Mouse (Mus musculus): ENCODE measurements around the gene Nfic. TPM values are rescaled to one million over a fixed set of nuclear protein-coding genes. Genes with fewer than 3 reads are reported as not detected.

Gene Nfic
- polyA plus RNA-seq, 1 experiment from 2014 or later: 92.0 TPM

GRCm38 (mm10) chr10:81496264-81496901, 40.9 kb upstream of the Nfic start, which contains the start of gene Ncln:
Ncln (minus strand) TSS chr10:81496392.
- no peaks in the 10 kb centered on the region for H3K9me3 ChIP-seq (ENCODE audit: low read length)
- H3K36me3 ChIP-seq (ENCODE audit: insufficient read depth, low read length): peaks cover 14% of the 10 kb centered on the region
- peak within 1 kb of the TSS; percentile 95 for H3K4me2 ChIP-seq (replicated peaks; ENCODE audit: low read depth, low read length)
- ATAC-seq (ENCODE audit: low FRiP score, low TSS enrichment): peak; percentile 97
- H3K9ac ChIP-seq (replicated peaks; ENCODE audit: low read length): peak within 1 kb of the TSS; percentile 93
- H3K4me3 ChIP-seq (ENCODE audit: low read length): peak within 1 kb of the TSS; percentile 83
- peaks cover 16% of the 10 kb centered on the region for H3K4me1 ChIP-seq (ENCODE audit: insufficient read depth, low read length)
- no peaks in the 10 kb centered on the region for H3K27me3 ChIP-seq (ENCODE audit: insufficient read depth, low read length)
- H3K27ac ChIP-seq (ENCODE audit: low read length): peak within 1 kb of the TSS; percentile 85
- under 1% methylated on average over 45 of the region's 45 CpGs for WGBS

- ATAC-seq (ENCODE audit: low FRiP score, low TSS enrichment): peak; percentile 29
- H3K9ac ChIP-seq (replicated peaks; ENCODE audit: low read length): peak overlapping the region; percentile 93
- H3K36me3 ChIP-seq (ENCODE audit: insufficient read depth, low read length): peaks cover 20% of the 10 kb centered on the region
- H3K4me3 ChIP-seq (ENCODE audit: low read length): peak overlapping the region; percentile 83
- WGBS: under 1% methylated on average over 41 of the region's 41 CpGs
- H3K4me1 ChIP-seq (ENCODE audit: insufficient read depth, low read length): peaks cover 16% of the 10 kb centered on the region
- no peaks in the 10 kb centered on the region for H3K9me3 ChIP-seq (ENCODE audit: low read length)
- peak overlapping the region; percentile 95 for H3K4me2 ChIP-seq (replicated peaks; ENCODE audit: low read depth, low read length)
- H3K27me3 ChIP-seq (ENCODE audit: insufficient read depth, low read length): no peaks in the 10 kb centered on the region
- no peak overlapping the region for H3K27ac ChIP-seq (ENCODE audit: low read length)
Measured at GRCm38 (mm10) chr10:81495616-81496263, 40.3 kb upstream of the Nfic start.

- Histone ChIP-seq H3K9ac (replicated peaks; ENCODE audit: low read length) (peak overlapping the region; percentile 93), H3K27ac (ENCODE audit: low read length) (no peak overlapping the region), H3K4me1 (ENCODE audit: insufficient read depth, low read length) (peaks cover 16% of the 10 kb centered on the region), H3K4me2 (replicated peaks; ENCODE audit: low read depth, low read length) (peak overlapping the region; percentile 95), H3K36me3 (ENCODE audit: insufficient read depth, low read length) (peaks cover 26% of the 10 kb centered on the region), H3K9me3 (ENCODE audit: low read length) (no peaks in the 10 kb centered on the region), H3K27me3 (ENCODE audit: insufficient read depth, low read length) (no peaks in the 10 kb centered on the region), H3K4me3 (ENCODE audit: low read length) (peak overlapping the region; percentile 83)
- WGBS: 68% methylated on average over 6 of the region's 6 CpGs
- no peak for ATAC-seq (ENCODE audit: low FRiP score, low TSS enrichment)
Measured at GRCm38 (mm10) chr10:81495151-81495550, 39.7 kb upstream of the Nfic start.

- ATAC-seq (ENCODE audit: low FRiP score, low TSS enrichment): no peak
- Histone ChIP-seq H3K9me3 (ENCODE audit: low read length) (no peaks in the 10 kb centered on the region), H3K27me3 (ENCODE audit: insufficient read depth, low read length) (no peaks in the 10 kb centered on the region), H3K4me1 (ENCODE audit: insufficient read depth, low read length) (peaks cover 16% of the 10 kb centered on the region), H3K27ac (ENCODE audit: low read length) (no peak overlapping the region), H3K9ac (replicated peaks; ENCODE audit: low read length) (peak overlapping the region; percentile 93; the same call in 1 of the 2 replicates), H3K36me3 (ENCODE audit: insufficient read depth, low read length) (peaks cover 33% of the 10 kb centered on the region), H3K4me3 (ENCODE audit: low read length) (peak overlapping the region; percentile 83), H3K4me2 (replicated peaks; ENCODE audit: low read depth, low read length) (peak overlapping the region; percentile 95)
- WGBS: 76% methylated on average over 11 of the region's 11 CpGs
Measured at GRCm38 (mm10) chr10:81494260-81495041, 39.0 kb upstream of the Nfic start.

GRCm38 (mm10) chr10:81493601-81494220, 38.3 kb upstream of the Nfic start:
- Histone ChIP-seq H3K27ac (ENCODE audit: low read length) (no peak overlapping the region), H3K36me3 (ENCODE audit: insufficient read depth, low read length) (peaks cover 39% of the 10 kb centered on the region), H3K4me1 (ENCODE audit: insufficient read depth, low read length) (peaks cover 16% of the 10 kb centered on the region), H3K9me3 (ENCODE audit: low read length) (no peaks in the 10 kb centered on the region), H3K4me2 (replicated peaks; ENCODE audit: low read depth, low read length) (no peak overlapping the region), H3K9ac (replicated peaks; ENCODE audit: low read length) (no peak overlapping the region), H3K27me3 (ENCODE audit: insufficient read depth, low read length) (no peaks in the 10 kb centered on the region), H3K4me3 (ENCODE audit: low read length) (no peak overlapping the region)
- ATAC-seq (ENCODE audit: low FRiP score, low TSS enrichment): no peak
- 72% methylated on average over 8 of the region's 8 CpGs for WGBS

- Histone ChIP-seq H3K4me3 (ENCODE audit: low read length) (no peak overlapping the region), H3K27ac (ENCODE audit: low read length) (no peak overlapping the region), H3K27me3 (ENCODE audit: insufficient read depth, low read length) (no peaks in the 10 kb centered on the region), H3K4me1 (ENCODE audit: insufficient read depth, low read length) (peaks cover 16% of the 10 kb centered on the region), H3K9me3 (ENCODE audit: low read length) (no peaks in the 10 kb centered on the region), H3K36me3 (ENCODE audit: insufficient read depth, low read length) (peaks cover 49% of the 10 kb centered on the region), H3K9ac (replicated peaks; ENCODE audit: low read length) (no peak overlapping the region), H3K4me2 (replicated peaks; ENCODE audit: low read depth, low read length) (no peak overlapping the region)
- no peak for ATAC-seq (ENCODE audit: low FRiP score, low TSS enrichment)
- WGBS: 89% methylated on average over 11 of the region's 11 CpGs
Measured at GRCm38 (mm10) chr10:81492606-81493240, 37.3 kb upstream of the Nfic start.

GRCm38 (mm10) chr10:81491018-81491417, 35.6 kb upstream of the Nfic start:
- Histone ChIP-seq H3K9me3 (ENCODE audit: low read length) (no peaks in the 10 kb centered on the region), H3K4me2 (replicated peaks; ENCODE audit: low read depth, low read length) (no peak overlapping the region), H3K4me3 (ENCODE audit: low read length) (no peak overlapping the region), H3K4me1 (ENCODE audit: insufficient read depth, low read length) (peaks cover 16% of the 10 kb centered on the region), H3K9ac (replicated peaks; ENCODE audit: low read length) (no peak overlapping the region), H3K36me3 (ENCODE audit: insufficient read depth, low read length) (peaks cover 64% of the 10 kb centered on the region), H3K27ac (ENCODE audit: low read length) (no peak overlapping the region), H3K27me3 (ENCODE audit: insufficient read depth, low read length) (no peaks in the 10 kb centered on the region)
- WGBS: 94% methylated on average over 9 of the region's 9 CpGs
- no peak for ATAC-seq (ENCODE audit: low FRiP score, low TSS enrichment)

- Histone ChIP-seq H3K27ac (ENCODE audit: low read length) (no peak overlapping the region), H3K36me3 (ENCODE audit: insufficient read depth, low read length) (peaks cover 64% of the 10 kb centered on the region), H3K4me2 (replicated peaks; ENCODE audit: low read depth, low read length) (no peak overlapping the region), H3K27me3 (ENCODE audit: insufficient read depth, low read length) (no peaks in the 10 kb centered on the region), H3K4me1 (ENCODE audit: insufficient read depth, low read length) (peaks cover 9% of the 10 kb centered on the region), H3K9me3 (ENCODE audit: low read length) (no peaks in the 10 kb centered on the region), H3K4me3 (ENCODE audit: low read length) (no peak overlapping the region), H3K9ac (replicated peaks; ENCODE audit: low read length) (no peak overlapping the region)
- ATAC-seq (ENCODE audit: low FRiP score, low TSS enrichment): no peak
- 82% methylated on average over 14 of the region's 14 CpGs for whole genome bisulfite sequencing
Measured at GRCm38 (mm10) chr10:81489941-81490340, 34.5 kb upstream of the Nfic start.

GRCm38 (mm10) chr10:81488081-81488480, 32.6 kb upstream of the Nfic start:
- Histone ChIP-seq H3K4me2 (replicated peaks; ENCODE audit: low read depth, low read length) (no peak overlapping the region), H3K27ac (ENCODE audit: low read length) (no peak overlapping the region), H3K36me3 (ENCODE audit: insufficient read depth, low read length) (peaks cover 64% of the 10 kb centered on the region), H3K4me3 (ENCODE audit: low read length) (no peak overlapping the region), H3K9me3 (ENCODE audit: low read length) (no peaks in the 10 kb centered on the region; the same call in 1 of the 2 replicates), H3K9ac (replicated peaks; ENCODE audit: low read length) (no peak overlapping the region), H3K27me3 (ENCODE audit: insufficient read depth, low read length) (no peaks in the 10 kb centered on the region), H3K4me1 (ENCODE audit: insufficient read depth, low read length) (no peaks in the 10 kb centered on the region)
- no peak for ATAC-seq (ENCODE audit: low FRiP score, low TSS enrichment)
- 90% methylated on average over 11 of the region's 11 CpGs for WGBS
